8 mouse cellular contexts compared by ENCODE assay signal in the genomic region with DNA sequence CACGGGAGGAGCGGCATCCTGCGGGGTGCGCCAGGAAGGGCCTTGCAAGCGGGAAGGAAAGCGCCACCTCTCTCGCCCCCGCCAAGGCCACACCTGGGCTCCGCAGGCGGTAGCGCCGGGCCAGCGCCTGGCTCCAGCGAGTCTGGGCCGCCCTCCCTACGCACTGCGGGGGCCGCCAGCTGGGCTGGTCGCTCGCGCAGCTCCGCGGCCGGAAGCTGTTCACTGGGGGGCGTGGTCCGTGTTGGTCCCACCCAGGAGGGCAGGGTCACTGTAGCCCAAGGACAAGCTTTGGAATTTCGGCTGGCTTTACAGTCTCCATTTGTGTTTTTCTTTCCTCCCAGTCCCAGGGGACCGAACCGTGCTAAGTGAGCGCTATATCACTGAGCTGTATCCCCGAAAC. TPM values are rescaled to one million over a fixed set of nuclear protein-coding genes. Genes with fewer than 3 reads are reported as not detected.
DNase-seq lines count a peak whose midpoint lies in the region; ATAC-seq and TF ChIP-seq lines count a peak whose summit lies in the region.
"Had no signal": no experiment of that assay in that cellular context is flagged by ENCODE, and none has a peak within 500 bp of the region (broad histone marks: within the 10 kb centered on the region; RNA-seq: fewer than 3 reads in every experiment).

No protein-coding gene starts in this region.

- no peaks in the 10 kb centered on the region for H3K9me3 ChIP-seq in intestine, postnatal 0 days (ENCODE audit: control insufficient read depth)
- no peaks in the 10 kb centered on the region for H3K9me3 ChIP-seq in midbrain, embryonic 13.5 days
- H3K9me3 ChIP-seq in stomach, embryonic 16.5 days (replicated peaks; ENCODE audit: control insufficient read depth, low read length): no peaks in the 10 kb centered on the region

- H3K4me3 ChIP-seq in intestine, postnatal 0 days (ENCODE audit: low read depth, low read length): peak overlapping the region; percentile 43
- peak overlapping the region; percentile 45 for H3K4me3 ChIP-seq in midbrain, embryonic 13.5 days (replicated peaks)
- peak overlapping the region; percentile 43 for H3K4me3 ChIP-seq in stomach, embryonic 16.5 days (replicated peaks; ENCODE audit: low read length)

- intact Hi-C loops in left cerebral cortex, postnatal 4 days (cut with DNase I): no loop called here

- 9% methylated on average over 31 of the region's 31 CpGs for WGBS in intestine, postnatal 0 days
- WGBS in midbrain, embryonic 13.5 days: 3% methylated on average over 31 of the region's 31 CpGs
- whole genome bisulfite sequencing in stomach, embryonic 16.5 days: 7% methylated on average over 31 of the region's 31 CpGs

- peaks cover 5% of the 10 kb centered on the region; the same call in 1 of the 2 replicates for H3K4me1 ChIP-seq in intestine, postnatal 0 days (replicated peaks; ENCODE audit: control insufficient read depth, insufficient read depth, low read length)
- peaks cover 28% of the 10 kb centered on the region for H3K4me1 ChIP-seq in midbrain, embryonic 13.5 days (replicated peaks)
- H3K4me1 ChIP-seq in stomach, embryonic 16.5 days (ENCODE audit: control insufficient read depth, insufficient read depth, low read length): peaks cover 34% of the 10 kb centered on the region

- H3K27ac ChIP-seq in intestine, postnatal 0 days (ENCODE audit: low read depth, low read length): peak overlapping the region; percentile 92
- H3K27ac ChIP-seq in midbrain, embryonic 13.5 days: peak overlapping the region; percentile 87
- peak overlapping the region; percentile 92 for H3K27ac ChIP-seq in stomach, embryonic 16.5 days (ENCODE audit: low read length)
- H3K27ac ChIP-seq: macrophage had no signal

- H3K36me3 ChIP-seq in intestine, postnatal 0 days (ENCODE audit: control insufficient read depth, insufficient read depth): peaks cover 34% of the 10 kb centered on the region
- peaks cover 47% of the 10 kb centered on the region for H3K36me3 ChIP-seq in midbrain, embryonic 13.5 days
- H3K36me3 ChIP-seq in stomach, embryonic 16.5 days (ENCODE audit: control insufficient read depth, insufficient read depth, low read length): no peaks in the 10 kb centered on the region; the same call in 1 of the 2 replicates

- peak; percentile 90 for DNase-seq in brain, adult 2 months (ENCODE audit: low read depth, low spot score)
- peak; percentile 92 for DNase-seq in embryo, embryonic 9.5 days (ENCODE audit: extremely low spot score)
- peak; percentile 85 to 92 for DNase-seq in gastrocnemius, postnatal 4 days (ENCODE audit: low spot score in 2 of 2)
- peak; percentile 88 for DNase-seq in left cerebral cortex, postnatal 4 days

- no peak for TF ChIP-seq CTCF in intestine, postnatal 0 days (IDR thresholded peaks at IDR 0.05; ENCODE audit: low read depth)

- H3K9ac ChIP-seq in intestine, postnatal 0 days (ENCODE audit: low read depth, low read length): peak overlapping the region; percentile 61
- H3K9ac ChIP-seq in midbrain, embryonic 13.5 days (replicated peaks): peak overlapping the region; percentile 77
- H3K9ac ChIP-seq in stomach, embryonic 16.5 days (ENCODE audit: low read length): peak overlapping the region; percentile 73

- peak; percentile 86 for ATAC-seq in intestine, postnatal 0 days
- ATAC-seq in midbrain, embryonic 13.5 days: peak; percentile 92
- peak; percentile 97 for ATAC-seq in stomach, embryonic 16.5 days (ENCODE audit: insufficient read depth, low FRiP score)

- no peaks in the 10 kb centered on the region for H3K27me3 ChIP-seq in intestine, postnatal 0 days (replicated peaks; ENCODE audit: control insufficient read depth, insufficient read depth, low read length)
- H3K27me3 ChIP-seq in midbrain, embryonic 13.5 days: no peaks in the 10 kb centered on the region
- no peaks in the 10 kb centered on the region for H3K27me3 ChIP-seq in stomach, embryonic 16.5 days (ENCODE audit: control insufficient read depth, insufficient read depth, low read length)

- H3K4me2 ChIP-seq in intestine, postnatal 0 days (replicated peaks; ENCODE audit: low read depth): peak overlapping the region; percentile 79
- H3K4me2 ChIP-seq in midbrain, embryonic 13.5 days (replicated peaks): peak overlapping the region; percentile 67
- peak overlapping the region; percentile 67 for H3K4me2 ChIP-seq in stomach, embryonic 16.5 days (ENCODE audit: low read depth, low read length)

RNA-seq across cellular contexts. Expression of a gene that starts 20.8 kb away (rescaled TPM):
- total RNA-seq in gastrocnemius, postnatal 4 days (2021): 10 to 100 TPM; 16.4 to 20.2 TPM
- polyA plus RNA-seq in intestine, postnatal 0 days (2015; fragmentation: Nextera tagmentation; extraction: Ambion mirVana): 19.0 and 21.5 TPM in 2 replicates
- 10 to 100 TPM; 30.4 to 32.5 TPM for total RNA-seq in left cerebral cortex, postnatal 4 days (2021)
- 42.7 and 44.1 TPM in 2 replicates for polyA plus RNA-seq in midbrain, embryonic 13.5 days (2015; fragmentation: Nextera tagmentation; extraction: Ambion mirVana)
- 24.0 and 25.2 TPM in 2 replicates for polyA plus RNA-seq in stomach, embryonic 16.5 days (2015; fragmentation: Nextera tagmentation; extraction: Ambion mirVana)

RNA-seq across cellular contexts. Expression of a gene that starts 28.4 kb away (rescaled TPM):
- 10 to 100 TPM; 27.7 to 29.4 TPM for total RNA-seq in gastrocnemius, postnatal 4 days (2021)
- polyA plus RNA-seq in intestine, postnatal 0 days (2015; fragmentation: Nextera tagmentation; extraction: Ambion mirVana): 76.1 and 92.4 TPM in 2 replicates
- total RNA-seq in left cerebral cortex, postnatal 4 days (2021): 10 to 100 TPM; 25.6 to 27.6 TPM
- polyA plus RNA-seq in midbrain, embryonic 13.5 days (2015; fragmentation: Nextera tagmentation; extraction: Ambion mirVana): 32.8 and 39.4 TPM in 2 replicates
- 125 and 145 TPM in 2 replicates for polyA plus RNA-seq in stomach, embryonic 16.5 days (2015; fragmentation: Nextera tagmentation; extraction: Ambion mirVana)

RNA-seq across cellular contexts. Expression of a gene that starts 38.4 kb away (rescaled TPM):
- 10 to 100 TPM; 84.8 to 88.2 TPM for total RNA-seq in gastrocnemius, postnatal 4 days (2021)
- polyA plus RNA-seq in intestine, postnatal 0 days (2015; fragmentation: Nextera tagmentation; extraction: Ambion mirVana): 110 and 111 TPM in 2 replicates
- 100 to 1,000 TPM; 149 to 160 TPM for total RNA-seq in left cerebral cortex, postnatal 4 days (2021)
- polyA plus RNA-seq in midbrain, embryonic 13.5 days (2015; fragmentation: Nextera tagmentation; extraction: Ambion mirVana): 171 and 181 TPM in 2 replicates
- 121 and 128 TPM in 2 replicates for polyA plus RNA-seq in stomach, embryonic 16.5 days (2015; fragmentation: Nextera tagmentation; extraction: Ambion mirVana)

RNA-seq across cellular contexts. Expression of a gene that starts 46.3 kb away (rescaled TPM):
- total RNA-seq in gastrocnemius, postnatal 4 days (2021): 1 to 10 TPM; 4.9 to 5.6 TPM
- 9.3 and 9.5 TPM in 2 replicates for polyA plus RNA-seq in intestine, postnatal 0 days (2015; fragmentation: Nextera tagmentation; extraction: Ambion mirVana)
- total RNA-seq in left cerebral cortex, postnatal 4 days (2021): 1 to 10 TPM; 1.7 to 1.9 TPM
- 4.1 and 5.5 TPM in 2 replicates for polyA plus RNA-seq in midbrain, embryonic 13.5 days (2015; fragmentation: Nextera tagmentation; extraction: Ambion mirVana)
- 21.3 and 23.9 TPM in 2 replicates for polyA plus RNA-seq in stomach, embryonic 16.5 days (2015; fragmentation: Nextera tagmentation; extraction: Ambion mirVana)
- polyA plus RNA-seq: macrophage had no signal

Comparison
In these comparisons a context has a peak if more than half of its experiments do, and no peak if none do; other contexts are left out.
1. Peak in every context shown above with its lines: DNase-seq, ATAC-seq, H3K4me3 ChIP-seq and H3K27ac ChIP-seq.